Mouse (Mus musculus) yolk sac, embryonic 10.5 days (tissue): ENCODE data around the gene Osbpl3.

ENCODE experiments used
- DNase-seq: peaks from one replicate; pipeline ENCODE4 v3.0.0-alpha.2; 2017; ENCODE audit warnings: low spot score

The Osbpl3 gene

DNA sequence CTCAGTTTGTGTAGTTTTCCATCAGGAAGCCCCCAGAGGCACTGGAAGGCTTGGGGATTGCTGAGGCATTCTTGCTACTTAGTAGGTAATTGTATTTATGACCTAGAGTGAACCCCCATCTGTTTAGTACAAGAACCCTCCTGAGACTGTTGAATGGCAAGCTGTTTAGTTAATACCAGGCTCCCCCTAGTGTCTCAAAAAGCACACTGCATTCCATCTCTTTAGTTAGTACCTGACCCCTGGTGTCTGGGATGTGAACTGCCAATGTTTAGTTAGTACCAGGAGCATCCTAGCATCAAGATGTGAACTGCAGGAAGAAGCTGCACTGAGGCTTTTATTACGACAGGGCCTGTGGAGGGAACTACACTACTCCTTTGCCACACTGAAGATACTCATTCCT lies 161.9 kb downstream of the Osbpl3 start:
- DNase-seq: peak; percentile 64

DNA sequence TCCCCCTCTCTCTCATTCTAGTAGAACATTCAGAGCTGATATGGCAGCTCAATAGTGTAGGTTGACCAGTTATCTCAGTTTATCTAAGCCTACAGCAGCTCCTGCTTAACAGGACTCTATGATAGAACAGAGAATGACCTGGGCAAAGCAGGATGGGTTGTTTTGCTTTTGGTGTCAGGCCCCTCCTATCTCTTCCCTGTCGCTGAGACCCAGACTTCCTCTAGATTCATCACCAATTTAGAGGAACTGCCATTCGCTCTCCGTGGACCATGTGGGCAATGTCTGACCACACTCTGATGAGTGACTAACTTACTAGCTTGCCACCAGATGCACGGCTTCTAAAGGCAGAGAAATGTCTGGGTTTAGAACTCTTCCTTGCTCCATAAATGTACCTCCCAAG lies 164.4 kb downstream of the Osbpl3 start:
- DNase-seq: no peak

DNA sequence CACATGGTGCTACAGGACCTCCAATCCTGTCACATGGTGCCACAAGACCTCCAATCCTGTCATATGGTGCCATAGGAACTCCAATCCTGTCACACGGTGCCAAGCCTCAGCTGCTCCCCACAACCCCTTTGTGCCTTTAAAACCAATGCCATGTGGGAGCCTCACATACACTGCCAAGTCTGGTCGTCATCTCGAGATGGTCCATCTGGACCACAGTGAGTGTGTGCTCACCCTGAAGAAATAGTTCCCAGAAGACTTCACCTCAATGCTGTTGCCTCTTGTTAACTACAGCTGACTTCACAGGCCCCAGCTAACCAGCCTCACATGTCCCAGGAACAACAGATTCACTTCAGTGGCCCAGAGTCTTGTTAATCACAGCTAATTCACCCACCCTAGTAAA lies 169.1 kb downstream of the Osbpl3 start:
- no peak for DNase-seq

DNA sequence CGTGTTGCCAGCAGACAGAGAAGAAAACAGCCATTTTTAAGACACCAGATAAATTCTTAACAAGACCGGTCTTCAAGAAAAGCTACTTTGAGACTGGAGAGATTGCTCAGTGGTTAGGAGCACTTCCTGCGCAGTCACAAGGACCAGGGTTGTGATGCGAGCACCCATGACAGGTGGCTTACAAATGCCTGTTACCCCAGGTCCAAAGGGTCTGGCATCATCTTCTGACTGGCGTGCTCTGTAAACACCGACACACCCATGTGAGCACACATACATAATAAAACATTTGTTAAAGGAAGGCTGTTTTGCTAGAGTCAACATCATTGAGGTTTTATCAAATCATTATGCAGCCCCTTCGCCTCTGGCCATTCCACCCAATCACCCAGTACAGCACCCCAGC lies 176.4 kb downstream of the Osbpl3 start:
- DNase-seq: no peak

DNA sequence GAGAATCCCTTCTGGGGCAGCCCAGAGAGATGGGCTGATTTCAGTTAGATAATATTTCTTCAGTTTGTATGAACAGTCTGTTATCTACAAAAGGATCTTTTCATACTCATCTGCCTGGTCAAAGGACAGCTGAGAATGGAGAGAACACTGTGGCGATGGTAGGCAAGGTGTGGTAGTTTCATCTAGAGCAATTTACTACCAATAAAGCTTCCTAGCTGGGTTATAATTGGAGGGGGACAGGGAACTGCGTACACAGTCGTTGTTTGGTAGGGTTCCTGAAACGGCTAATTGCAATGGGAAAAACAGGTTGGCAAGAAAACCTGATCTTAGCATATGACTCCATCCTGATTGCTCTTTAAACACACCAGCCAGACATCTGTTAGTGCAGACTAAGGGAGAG lies 182.1 kb downstream of the Osbpl3 start:
- no peak for DNase-seq

DNA sequence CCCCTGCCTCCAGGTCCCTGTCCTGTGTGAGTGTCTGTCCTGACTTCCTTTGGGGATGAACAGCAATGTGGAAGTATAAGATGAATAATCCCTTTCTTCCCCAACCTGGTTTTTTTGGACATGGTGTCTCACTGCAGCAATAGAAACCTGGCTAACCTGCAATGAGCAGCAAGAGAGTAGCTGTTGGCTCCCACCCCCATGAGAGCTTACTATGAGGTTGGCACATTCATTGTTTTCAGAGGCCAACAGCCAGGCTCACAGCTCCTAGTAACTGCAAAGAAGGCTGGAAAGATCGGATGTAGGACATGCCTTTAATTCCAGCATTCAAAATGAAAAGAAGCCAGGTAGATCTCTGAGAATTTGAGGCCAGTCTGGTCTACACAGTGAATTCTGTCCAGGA lies 182.6 kb downstream of the Osbpl3 start:
- DNase-seq: no peak

DNA sequence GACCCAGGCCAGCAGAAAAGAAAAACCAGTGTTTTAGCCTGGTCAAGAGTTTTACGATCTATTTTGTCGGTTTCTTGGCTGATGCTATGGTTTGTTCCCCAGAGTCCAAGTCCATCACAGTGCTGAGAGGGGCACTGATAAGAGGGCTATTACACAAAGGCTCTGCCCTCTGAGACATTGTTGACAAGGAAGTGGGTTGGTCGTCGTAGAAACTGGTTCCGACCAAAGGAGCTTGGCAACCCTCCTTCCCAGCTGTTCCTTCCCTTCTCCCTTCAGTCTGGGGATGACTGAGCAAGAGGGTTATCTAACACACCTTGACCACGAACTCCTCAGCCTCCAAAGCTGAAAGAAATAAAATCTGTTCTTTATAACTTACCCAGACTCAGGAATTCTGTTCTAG lies 192.3 kb downstream of the Osbpl3 start, which contains the start of gene Gsdme:
TSS of gene Gsdme (minus strand) at position 193 of the 400 bp plus-strand sequence.
- DNase-seq: no peak

DNA sequence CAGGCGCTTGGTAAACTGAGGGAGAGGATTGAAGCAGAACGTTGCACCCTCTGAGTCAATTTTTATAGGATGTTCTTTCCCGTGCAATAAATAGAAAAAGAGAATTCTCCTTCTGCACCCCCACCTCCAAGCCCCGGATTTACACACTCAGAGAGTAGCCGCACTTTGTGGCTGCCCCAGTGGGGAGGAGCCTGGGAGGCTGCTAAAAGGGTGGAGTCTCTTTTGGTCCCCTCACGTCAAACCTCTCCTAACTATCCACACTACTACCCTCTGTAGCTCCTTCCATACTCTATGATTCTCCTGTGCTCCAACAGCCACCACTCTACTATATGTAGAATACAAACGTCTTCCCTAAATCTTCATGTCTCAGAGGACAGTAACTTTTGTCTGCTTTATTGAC lies 193.7 kb downstream of the Osbpl3 start:
- no peak for DNase-seq

DNA sequence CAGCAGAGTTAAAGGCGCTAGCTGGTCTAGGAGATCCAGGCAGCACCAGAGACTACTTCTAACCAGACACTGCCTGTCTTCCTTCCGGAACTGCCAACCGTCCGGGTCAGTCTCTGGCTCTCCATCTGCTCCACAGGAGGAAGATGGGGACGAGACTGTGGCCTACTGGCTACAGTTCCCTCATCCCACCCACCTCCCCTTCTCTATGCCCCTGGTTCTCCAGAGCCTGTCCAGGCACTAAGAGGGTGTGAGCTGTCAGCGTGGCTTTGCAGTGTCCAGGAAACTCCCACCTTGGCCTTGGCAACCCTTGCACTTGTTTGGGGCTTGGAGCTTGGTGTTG lies 194.1 kb downstream of the Osbpl3 start:
- no peak for DNase-seq

DNA sequence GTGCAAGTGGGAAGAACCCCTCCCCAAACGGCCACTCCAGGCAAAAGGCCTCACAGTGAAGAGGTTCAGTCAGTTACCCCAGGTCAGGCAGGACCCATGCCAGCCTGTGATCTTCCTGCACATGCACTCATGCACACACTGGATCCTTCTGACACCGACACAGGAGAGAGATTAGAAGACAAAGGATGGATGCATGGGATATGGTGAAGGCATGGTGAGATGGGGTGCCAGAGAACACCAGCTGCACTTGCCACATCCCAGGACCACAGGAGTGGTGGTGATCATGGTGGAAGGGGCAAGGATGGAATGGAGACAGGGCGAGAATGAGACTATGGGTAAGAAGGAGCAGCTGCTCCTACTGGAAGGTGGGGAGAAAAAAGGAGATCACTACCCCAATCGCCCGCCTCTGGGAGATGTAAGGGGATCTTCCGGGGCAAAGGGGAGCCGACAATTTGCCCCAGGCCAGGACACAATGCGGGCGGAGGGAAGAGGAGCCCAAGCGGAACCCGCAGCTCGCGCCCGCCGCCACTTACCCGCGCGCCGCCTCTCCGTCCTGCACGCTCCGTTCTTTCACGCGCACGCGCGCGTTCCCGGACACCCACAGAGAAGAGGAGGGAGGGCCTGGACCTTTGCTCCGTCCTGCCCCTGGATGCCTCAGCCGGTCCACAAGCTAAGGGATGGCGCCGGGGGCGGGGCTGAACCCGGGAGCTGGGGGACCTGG lies 194.6 kb downstream of the Osbpl3 start:
- DNase-seq: peak; percentile 88

DNA sequence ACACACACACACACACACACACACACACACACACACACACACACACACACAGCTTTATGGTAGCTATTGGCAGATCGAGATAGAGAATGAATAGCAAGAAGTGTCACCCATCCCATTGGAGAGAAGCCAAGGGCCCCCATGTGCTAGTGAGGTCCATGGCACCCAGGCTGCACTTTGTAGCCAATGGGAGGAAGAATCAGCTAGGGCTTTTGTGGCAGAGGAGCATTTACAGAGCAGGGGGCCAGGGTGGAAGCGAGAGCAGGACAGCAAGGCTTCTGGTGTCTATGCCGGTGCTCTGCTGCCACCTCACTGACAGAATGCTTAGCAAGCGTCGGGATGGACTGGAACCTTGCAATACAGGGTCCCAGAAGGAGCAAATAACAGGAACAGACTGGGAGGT lies 200.6 kb downstream of the Osbpl3 start:
- no peak for DNase-seq

DNA sequence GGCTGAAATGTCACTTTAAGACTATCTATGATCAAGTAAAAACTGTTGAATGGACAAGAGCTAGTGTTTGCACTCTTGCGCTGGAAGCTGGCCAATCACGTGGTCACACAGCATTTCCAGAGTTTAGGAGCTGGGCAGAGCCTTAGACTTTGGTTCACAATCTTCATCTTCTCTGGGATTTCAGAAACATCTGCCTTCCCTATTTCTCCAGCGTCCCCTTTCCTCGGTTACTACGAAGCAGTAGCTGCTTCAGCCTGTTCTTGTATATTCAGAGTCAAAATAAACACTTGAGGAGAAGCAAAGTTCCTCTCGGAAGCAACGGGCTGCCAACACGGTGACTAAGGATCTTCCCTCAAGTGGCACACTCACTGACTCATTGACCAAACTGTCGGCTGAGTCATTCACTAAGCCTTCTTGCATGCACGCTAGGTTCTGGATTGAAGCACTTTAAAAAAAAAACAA lies 201.2 kb downstream of the Osbpl3 start:
- DNase-seq: peak; percentile 66

DNA sequence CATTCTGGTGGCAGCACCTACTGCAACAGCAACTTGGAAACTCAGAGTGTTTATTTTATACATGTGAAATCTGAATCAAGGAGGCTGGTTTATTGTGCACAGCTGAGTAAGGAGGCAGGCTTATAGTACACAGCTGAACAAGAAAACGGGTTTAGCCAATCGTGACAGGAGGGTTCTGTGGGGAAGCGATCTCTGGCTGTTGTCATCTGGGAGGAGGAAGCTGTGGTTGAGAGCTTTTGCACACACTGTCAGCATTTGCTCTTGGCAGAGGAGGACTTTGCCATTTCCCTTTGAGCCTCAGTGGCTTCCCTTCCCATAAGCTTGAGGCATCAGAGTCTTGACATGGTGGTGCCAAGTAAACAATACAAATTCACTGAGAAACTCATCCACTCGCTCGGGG lies 203.3 kb downstream of the Osbpl3 start:
- DNase-seq: no peak

DNA sequence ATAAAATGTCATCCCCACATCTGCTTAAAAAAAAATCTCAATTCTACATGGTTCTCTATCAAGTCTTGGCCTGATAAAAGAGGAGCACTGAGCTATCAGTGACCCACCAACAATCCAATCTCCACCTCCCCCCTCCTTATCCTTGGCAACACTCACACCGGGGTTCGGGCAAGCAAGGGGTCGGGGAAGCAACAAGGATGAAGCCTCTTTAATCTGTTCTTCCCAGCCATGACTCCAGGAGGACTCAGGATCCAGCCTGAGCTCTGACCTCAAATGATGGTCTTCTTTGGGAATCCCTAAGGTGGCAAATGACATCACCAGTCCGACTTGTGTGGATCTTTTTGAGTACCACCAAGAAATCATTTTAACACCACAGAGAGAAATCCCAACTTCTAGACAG lies 208.2 kb downstream of the Osbpl3 start:
- DNase-seq: no peak

DNA sequence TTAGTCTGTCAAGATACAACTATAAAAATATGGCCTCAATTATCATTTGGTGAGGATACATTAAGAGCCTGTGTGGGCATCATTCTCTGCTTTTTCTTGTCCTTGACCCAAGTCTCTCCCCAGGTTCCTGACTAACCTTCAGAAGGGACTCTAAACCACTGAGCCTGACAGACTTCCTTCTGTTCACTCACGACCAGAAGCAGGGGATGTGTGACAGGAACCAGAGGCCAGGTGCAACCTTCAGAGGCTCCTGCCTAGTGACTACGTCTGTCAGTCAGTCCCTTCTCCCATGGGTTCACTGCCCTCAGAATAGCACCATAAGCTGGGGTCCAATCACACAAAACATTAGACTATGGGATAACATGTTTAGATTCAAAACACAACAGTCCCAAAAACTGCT lies 208.6 kb downstream of the Osbpl3 start:
- no peak for DNase-seq

DNA sequence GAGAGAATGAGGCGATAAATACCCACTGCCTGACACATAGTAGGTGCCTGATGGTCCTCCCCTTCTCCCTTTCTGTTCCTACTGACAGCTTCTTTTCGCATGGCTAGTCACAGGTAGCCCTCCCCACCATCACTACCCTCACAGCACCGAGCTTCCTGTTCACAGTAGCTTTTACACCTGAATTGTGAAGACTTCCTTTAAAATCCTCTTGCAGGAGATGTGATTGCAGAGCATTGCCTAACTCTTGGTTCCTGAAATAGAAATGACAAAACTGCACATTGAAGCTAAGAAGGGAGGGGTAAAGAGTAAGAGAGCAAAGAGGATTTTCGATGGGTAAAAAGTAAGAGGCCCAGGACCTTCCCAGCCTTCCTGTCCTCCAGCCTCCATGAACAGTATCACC lies 211.0 kb downstream of the Osbpl3 start:
- no peak for DNase-seq

DNA sequence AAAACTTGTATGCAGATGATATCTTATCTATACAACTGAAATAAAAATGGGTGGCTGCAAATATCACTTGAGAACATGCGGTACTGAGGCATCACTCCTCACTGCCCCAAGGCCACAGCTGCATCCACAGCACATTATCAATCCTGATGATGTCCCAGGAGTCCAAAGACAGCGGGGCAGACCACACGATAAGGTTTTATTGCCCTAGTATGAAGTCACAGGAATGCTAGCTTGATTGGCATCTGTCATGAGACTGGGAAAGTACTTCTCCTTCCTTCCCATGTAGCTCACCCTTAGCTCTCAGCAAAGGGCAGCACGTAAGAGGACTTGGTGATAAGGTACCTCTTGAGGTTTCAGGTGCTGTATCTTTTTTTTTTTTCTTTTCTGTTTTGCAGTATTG lies 211.9 kb downstream of the Osbpl3 start:
- DNase-seq: no peak
